Mouse (Mus musculus) frontal cortex, postnatal 14 days (tissue): ENCODE data around the gene Fyn.

Experiments used
- DNase-seq, 2 experiments: peaks; one replicate each; pipeline ENCODE4 v3.0.0; 2022; ENCODE audit warnings: low spot score in 2 of 2

Fyn gene

GRCm38 (mm10) chr10:39601068-39601467, 232.4 kb downstream of the Fyn start:
- no peak for DNase-seq

- no peak for DNase-seq
Measured at GRCm38 (mm10) chr10:39606434-39606833, 237.8 kb downstream of the Fyn start.

GRCm38 (mm10) chr10:39611234-39611633, 242.6 kb downstream of the Fyn start:
- DNase-seq: no peak

- no peak for DNase-seq
Measured at GRCm38 (mm10) chr10:39612131-39612530, 243.5 kb downstream of the Fyn start.

- DNase-seq: no peak
Measured at GRCm38 (mm10) chr10:39612633-39612988, 244.0 kb downstream of the Fyn start, which contains the start of gene Traf3ip2. Traf3ip2 (plus strand) TSS chr10:39612934.

GRCm38 (mm10) chr10:39612989-39613831, 244.6 kb downstream of the Fyn start:
- no peak for DNase-seq

- DNase-seq: no peak
Measured at GRCm38 (mm10) chr10:39613973-39614372, 245.3 kb downstream of the Fyn start.

GRCm38 (mm10) chr10:39614676-39615075, 246.0 kb downstream of the Fyn start:
- no peak for DNase-seq
